Mouse (Mus musculus): ENCODE results near the gene Osbp2. TPM values are rescaled to one million over a fixed set of nuclear protein-coding genes. Genes with fewer than 3 reads are reported as not detected.

Gene Osbp2
- polyA plus RNA-seq, 1 experiment = 1.5 TPM

- no peaks in the 10 kb centered on the region for H3K9me3 ChIP-seq (replicated peaks; ENCODE audit: control insufficient read depth, insufficient read depth, low read length, poor library complexity, severe bottlenecking)
- no peaks in the 10 kb centered on the region for H3K4me1 ChIP-seq (ENCODE audit: control insufficient read depth, insufficient read depth, low read length)
- H3K27ac ChIP-seq (ENCODE audit: insufficient read depth, low read length) = no peak overlapping the region
- no peaks in the 10 kb centered on the region for H3K27me3 ChIP-seq (ENCODE audit: control insufficient read depth, insufficient read depth, low read length, poor library complexity, severe bottlenecking)
- TF ChIP-seq POLR2A (IDR thresholded peaks at IDR 0.05; ENCODE audit: insufficient read depth, low read length) (no peak), CTCF (IDR thresholded peaks at IDR 0.05; ENCODE audit: low read depth, low read length) (no peak), EP300 (IDR thresholded peaks at IDR 0.05; ENCODE audit: insufficient read depth, low read depth, low read length) (no peak)
- no peak overlapping the region for H3K9ac ChIP-seq (ENCODE audit: low read depth, poor library complexity, severe bottlenecking)
- no peak overlapping the region for H3K4me3 ChIP-seq (ENCODE audit: low read depth, low read length)
- H3K36me3 ChIP-seq (ENCODE audit: control insufficient read depth, insufficient read depth, low read length, poor library complexity, severe bottlenecking) = peaks cover 89% of the 10 kb centered on the region
Measured at GRCm38 (mm10) chr11:3676423-3676822, 187.3 kb downstream of the Osbp2 start.

- Histone ChIP-seq H3K9ac (ENCODE audit: low read depth, poor library complexity, severe bottlenecking) (no peak overlapping the region), H3K27me3 (ENCODE audit: control insufficient read depth, insufficient read depth, low read length, poor library complexity, severe bottlenecking) (no peaks in the 10 kb centered on the region), H3K36me3 (ENCODE audit: control insufficient read depth, insufficient read depth, low read length, poor library complexity, severe bottlenecking) (peaks cover 87% of the 10 kb centered on the region), H3K9me3 (replicated peaks; ENCODE audit: control insufficient read depth, insufficient read depth, low read length, poor library complexity, severe bottlenecking) (no peaks in the 10 kb centered on the region), H3K27ac (ENCODE audit: insufficient read depth, low read length) (no peak overlapping the region), H3K4me3 (ENCODE audit: low read depth, low read length) (no peak overlapping the region), H3K4me1 (ENCODE audit: control insufficient read depth, insufficient read depth, low read length) (no peaks in the 10 kb centered on the region)
- no peak for TF ChIP-seq CTCF (IDR thresholded peaks at IDR 0.05; ENCODE audit: low read depth, low read length)
- TF ChIP-seq POLR2A (IDR thresholded peaks at IDR 0.05; ENCODE audit: insufficient read depth, low read length) = no peak
- TF ChIP-seq EP300 (IDR thresholded peaks at IDR 0.05; ENCODE audit: insufficient read depth, low read depth, low read length) = no peak
Measured at GRCm38 (mm10) chr11:3674545-3674944, 189.2 kb downstream of the Osbp2 start.

- Histone ChIP-seq H3K9me3 (replicated peaks; ENCODE audit: control insufficient read depth, insufficient read depth, low read length, poor library complexity, severe bottlenecking) (no peaks in the 10 kb centered on the region), H3K4me1 (ENCODE audit: control insufficient read depth, insufficient read depth, low read length) (no peaks in the 10 kb centered on the region), H3K27me3 (ENCODE audit: control insufficient read depth, insufficient read depth, low read length, poor library complexity, severe bottlenecking) (no peaks in the 10 kb centered on the region), H3K4me3 (ENCODE audit: low read depth, low read length) (no peak overlapping the region), H3K36me3 (ENCODE audit: control insufficient read depth, insufficient read depth, low read length, poor library complexity, severe bottlenecking) (peaks cover 72% of the 10 kb centered on the region), H3K27ac (ENCODE audit: insufficient read depth, low read length) (no peak overlapping the region), H3K9ac (ENCODE audit: low read depth, poor library complexity, severe bottlenecking) (no peak overlapping the region)
- no peak for TF ChIP-seq EP300 (IDR thresholded peaks at IDR 0.05; ENCODE audit: insufficient read depth, low read depth, low read length)
- TF ChIP-seq POLR2A (IDR thresholded peaks at IDR 0.05; ENCODE audit: insufficient read depth, low read length) = no peak
- TF ChIP-seq CTCF (IDR thresholded peaks at IDR 0.05; ENCODE audit: low read depth, low read length) = no peak
Measured at GRCm38 (mm10) chr11:3671000-3671628, 192.6 kb downstream of the Osbp2 start.

GRCm38 (mm10) chr11:3669849-3670248, 193.9 kb downstream of the Osbp2 start:
- no peak overlapping the region for H3K9ac ChIP-seq (ENCODE audit: low read depth, poor library complexity, severe bottlenecking)
- H3K27ac ChIP-seq (ENCODE audit: insufficient read depth, low read length) = no peak overlapping the region
- no peaks in the 10 kb centered on the region for H3K27me3 ChIP-seq (ENCODE audit: control insufficient read depth, insufficient read depth, low read length, poor library complexity, severe bottlenecking)
- TF ChIP-seq POLR2A (IDR thresholded peaks at IDR 0.05; ENCODE audit: insufficient read depth, low read length) = no peak
- no peak for TF ChIP-seq CTCF (IDR thresholded peaks at IDR 0.05; ENCODE audit: low read depth, low read length)
- TF ChIP-seq EP300 (IDR thresholded peaks at IDR 0.05; ENCODE audit: insufficient read depth, low read depth, low read length) = no peak
- no peaks in the 10 kb centered on the region for H3K4me1 ChIP-seq (ENCODE audit: control insufficient read depth, insufficient read depth, low read length)
- no peak overlapping the region for H3K4me3 ChIP-seq (ENCODE audit: low read depth, low read length)
- H3K36me3 ChIP-seq (ENCODE audit: control insufficient read depth, insufficient read depth, low read length, poor library complexity, severe bottlenecking) = peaks cover 60% of the 10 kb centered on the region
- no peaks in the 10 kb centered on the region for H3K9me3 ChIP-seq (replicated peaks; ENCODE audit: control insufficient read depth, insufficient read depth, low read length, poor library complexity, severe bottlenecking)

GRCm38 (mm10) chr11:3668768-3669167, 194.9 kb downstream of the Osbp2 start:
- Histone ChIP-seq H3K36me3 (ENCODE audit: control insufficient read depth, insufficient read depth, low read length, poor library complexity, severe bottlenecking) (peaks cover 59% of the 10 kb centered on the region), H3K27ac (ENCODE audit: insufficient read depth, low read length) (no peak overlapping the region), H3K4me3 (ENCODE audit: low read depth, low read length) (no peak overlapping the region), H3K4me1 (ENCODE audit: control insufficient read depth, insufficient read depth, low read length) (peaks cover 2% of the 10 kb centered on the region), H3K27me3 (ENCODE audit: control insufficient read depth, insufficient read depth, low read length, poor library complexity, severe bottlenecking) (no peaks in the 10 kb centered on the region), H3K9ac (ENCODE audit: low read depth, poor library complexity, severe bottlenecking) (no peak overlapping the region), H3K9me3 (replicated peaks; ENCODE audit: control insufficient read depth, insufficient read depth, low read length, poor library complexity, severe bottlenecking) (no peaks in the 10 kb centered on the region)
- TF ChIP-seq EP300 (IDR thresholded peaks at IDR 0.05; ENCODE audit: insufficient read depth, low read depth, low read length) = no peak
- TF ChIP-seq POLR2A (IDR thresholded peaks at IDR 0.05; ENCODE audit: insufficient read depth, low read length) = no peak
- no peak for TF ChIP-seq CTCF (IDR thresholded peaks at IDR 0.05; ENCODE audit: low read depth, low read length)

GRCm38 (mm10) chr11:3667506-3667905, 196.2 kb downstream of the Osbp2 start:
- no peaks in the 10 kb centered on the region for H3K9me3 ChIP-seq (replicated peaks; ENCODE audit: control insufficient read depth, insufficient read depth, low read length, poor library complexity, severe bottlenecking)
- no peak overlapping the region for H3K4me3 ChIP-seq (ENCODE audit: low read depth, low read length)
- H3K9ac ChIP-seq (ENCODE audit: low read depth, poor library complexity, severe bottlenecking) = no peak overlapping the region
- no peak for TF ChIP-seq POLR2A (IDR thresholded peaks at IDR 0.05; ENCODE audit: insufficient read depth, low read length)
- no peak for TF ChIP-seq EP300 (IDR thresholded peaks at IDR 0.05; ENCODE audit: insufficient read depth, low read depth, low read length)
- no peak for TF ChIP-seq CTCF (IDR thresholded peaks at IDR 0.05; ENCODE audit: low read depth, low read length)
- H3K27me3 ChIP-seq (ENCODE audit: control insufficient read depth, insufficient read depth, low read length, poor library complexity, severe bottlenecking) = no peaks in the 10 kb centered on the region
- peaks cover 2% of the 10 kb centered on the region for H3K4me1 ChIP-seq (ENCODE audit: control insufficient read depth, insufficient read depth, low read length)
- no peak overlapping the region for H3K27ac ChIP-seq (ENCODE audit: insufficient read depth, low read length)
- peaks cover 56% of the 10 kb centered on the region for H3K36me3 ChIP-seq (ENCODE audit: control insufficient read depth, insufficient read depth, low read length, poor library complexity, severe bottlenecking)
